Mouse (Mus musculus) retina, postnatal 7 days (tissue): ENCODE results near the gene Vps53.

Experiments used
- DNase-seq: peaks from one replicate; pipeline ENCODE4 v3.0.0-alpha.2; 2012; ENCODE audit warnings: low read depth, low spot score

Vps53 gene

GRCm38 (mm10) chr11:76052496-76052895, 127.0 kb downstream of the Vps53 start:
- DNase-seq: no peak

- DNase-seq: no peak
Measured at GRCm38 (mm10) chr11:76050967-76051512, 128.4 kb downstream of the Vps53 start.

GRCm38 (mm10) chr11:76050509-76050908, 128.9 kb downstream of the Vps53 start:
- no peak for DNase-seq

- DNase-seq: no peak
Measured at GRCm38 (mm10) chr11:76045367-76045766, 134.1 kb downstream of the Vps53 start.

- DNase-seq: no peak
Measured at GRCm38 (mm10) chr11:76044468-76044867, 135.0 kb downstream of the Vps53 start.

GRCm38 (mm10) chr11:76042882-76043281, 136.6 kb downstream of the Vps53 start:
- DNase-seq: no peak

GRCm38 (mm10) chr11:76042041-76042638, 137.3 kb downstream of the Vps53 start:
- DNase-seq: no peak

- no peak for DNase-seq
Measured at GRCm38 (mm10) chr11:76040761-76041376, 138.6 kb downstream of the Vps53 start.

- DNase-seq: no peak
Measured at GRCm38 (mm10) chr11:76040106-76040505, 139.3 kb downstream of the Vps53 start.

- DNase-seq: no peak
Measured at GRCm38 (mm10) chr11:76039271-76040053, 140.0 kb downstream of the Vps53 start.

- no peak for DNase-seq
Measured at GRCm38 (mm10) chr11:76037581-76038294, 141.7 kb downstream of the Vps53 start.

GRCm38 (mm10) chr11:76035182-76035581, 144.3 kb downstream of the Vps53 start:
- DNase-seq: no peak

GRCm38 (mm10) chr11:76033836-76034235, 145.6 kb downstream of the Vps53 start:
- DNase-seq: no peak

GRCm38 (mm10) chr11:76033359-76033758, 146.1 kb downstream of the Vps53 start:
- no peak for DNase-seq

GRCm38 (mm10) chr11:76028072-76028465, 151.4 kb downstream of the Vps53 start:
- DNase-seq: no peak

GRCm38 (mm10) chr11:76027139-76028071, 152.0 kb downstream of the Vps53 start, which contains the start of gene Rflnb:
Gene Rflnb (minus strand): TSS chr11:76027782.
- DNase-seq: peak; percentile 74

- DNase-seq: no peak
Measured at GRCm38 (mm10) chr11:76026527-76027138, 152.8 kb downstream of the Vps53 start.

- DNase-seq: no peak
Measured at GRCm38 (mm10) chr11:76025080-76025583, 154.3 kb downstream of the Vps53 start.

- no peak for DNase-seq
Measured at GRCm38 (mm10) chr11:76020916-76021315, 158.5 kb downstream of the Vps53 start.

- DNase-seq: no peak
Measured at GRCm38 (mm10) chr11:76019879-76020278, 159.6 kb downstream of the Vps53 start.
